Mouse (Mus musculus) liver, embryonic 13.5 days (tissue): ENCODE results near the gene Dnajc7. TPM values are rescaled to one million over a fixed set of nuclear protein-coding genes. Genes with fewer than 3 reads are reported as not detected.
"Not testable (repeated sequence)": the region's sequence is repeated elsewhere in the genome, so short reads cannot be mapped to it uniquely, and the experiment has no call there.

ENCODE experiments used
- ATAC-seq: fragments of 200-750 bp; cut with Nextera tagmentation; 2 replicates; pipeline ENCODE4 v1.8.0; 2017; ENCODE audit warnings: low read depth, mild to moderate bottlenecking, moderate number of reproducible peaks, moderate library complexity
- DNase-seq: peaks from one replicate; pipeline ENCODE4 v3.0.0; 2022
- H3K27ac ChIP-seq: fragments of 300-500 bp; sonication (generic); 2 replicates; pipeline ENCODE4 v1.5.1; 2015; ENCODE audit warnings: moderate library complexity, mild to moderate bottlenecking, inconsistent platforms
- H3K27me3 ChIP-seq: fragments of 300-500 bp; sonication (generic); 2 replicates; pipeline ENCODE4 v1.6.1; 2015; ENCODE audit warnings: mild to moderate bottlenecking, inconsistent platforms
- H3K36me3 ChIP-seq: fragments of 300-500 bp; sonication (generic); 2 replicates; pipeline ENCODE4 v1.6.1; 2015; ENCODE audit warnings: mild to moderate bottlenecking, inconsistent platforms
- H3K4me1 ChIP-seq: fragments of 300-500 bp; sonication (generic); replicated peaks from 2 replicates; pipeline ENCODE4 v1.6.1; 2015; ENCODE audit warnings: inconsistent platforms
- H3K4me2 ChIP-seq: fragments of 300-500 bp; sonication (generic); 2 replicates; pipeline ENCODE4 v1.6.1; 2015; ENCODE audit warnings: inconsistent platforms, mild to moderate bottlenecking, moderate library complexity
- H3K4me3 ChIP-seq: fragments of 300-500 bp; sonication (generic); replicated peaks from 2 replicates; pipeline ENCODE4 v1.5.1; 2015; ENCODE audit warnings: mild to moderate bottlenecking, inconsistent platforms
- H3K9ac ChIP-seq: fragments of 300-500 bp; sonication (generic); 2 replicates; pipeline ENCODE4 v1.6.1; 2015; ENCODE audit warnings: mild to moderate bottlenecking, inconsistent platforms
- H3K9me3 ChIP-seq: fragments of 300-500 bp; sonication (generic); replicated peaks from 2 replicates; pipeline ENCODE4 v1.6.1; 2016; ENCODE audit warnings: inconsistent platforms
- WGBS: fragments of 180-500 bp; shearing (Covaris S2); methylation state at CpG from one replicate; pipeline ENCODE4 v1.1.7; 2015; ENCODE audit not compliant: insufficient replicate concordance; 5-methylcytosine and 5-hydroxymethylcytosine counted together
- polyA plus RNA-seq: library from polyadenylated mRNA; unstranded; fragments of >200 nt; fragmentation: Nextera tagmentation; extraction: Ambion mirVana; gene quantifications from 2 replicates; pipeline ENCODE4 v1.2.1, GENCODE M21; 2015

The Dnajc7 gene
- polyA plus RNA-seq, 1 experiment from 2014 or later, result 70.7 TPM

- Histone ChIP-seq H3K4me3 (no peak overlapping the region), H3K27me3 (no peaks in the 10 kb centered on the region), H3K36me3 (peaks cover 88% of the 10 kb centered on the region), H3K9me3 (no peaks in the 10 kb centered on the region), H3K4me1 (peaks cover 11% of the 10 kb centered on the region), H3K27ac (no peak overlapping the region), H3K9ac (no peak overlapping the region), H3K4me2 (no peak overlapping the region)
- DNase-seq (no peak), ATAC-seq (no peak)
- WGBS, result 84% methylated on average over 4 of the region's 4 CpGs
These were observed 21.9 kb downstream of the Dnajc7 start for GRCm38 (mm10) chr11:100598074-100598473.

GRCm38 (mm10) chr11:100595533-100595932, 24.4 kb downstream of the Dnajc7 start:
- H3K27ac ChIP-seq, result no peak overlapping the region
- H3K36me3 ChIP-seq, result peaks cover 99% of the 10 kb centered on the region
- no peak for DNase-seq
- H3K4me1 ChIP-seq, result no peaks in the 10 kb centered on the region
- no peaks in the 10 kb centered on the region for H3K27me3 ChIP-seq
- no peak overlapping the region for H3K4me3 ChIP-seq
- 86% methylated on average over 4 of the region's 4 CpGs for WGBS
- no peak overlapping the region for H3K9ac ChIP-seq
- ATAC-seq, result no peak
- no peaks in the 10 kb centered on the region for H3K9me3 ChIP-seq
- H3K4me2 ChIP-seq, result no peak overlapping the region

- ATAC-seq (no peak), DNase-seq (no peak)
- no peak overlapping the region for H3K4me3 ChIP-seq
- H3K9ac ChIP-seq, result no peak overlapping the region
- peaks cover 99% of the 10 kb centered on the region for H3K36me3 ChIP-seq
- no peak overlapping the region for H3K27ac ChIP-seq
- H3K4me2 ChIP-seq, result no peak overlapping the region
- no peaks in the 10 kb centered on the region for H3K27me3 ChIP-seq
- no peaks in the 10 kb centered on the region for H3K9me3 ChIP-seq
- 80% methylated on average over 7 of the region's 7 CpGs for WGBS
- no peaks in the 10 kb centered on the region for H3K4me1 ChIP-seq
These were observed 25.4 kb downstream of the Dnajc7 start for GRCm38 (mm10) chr11:100594608-100595007.

- Histone ChIP-seq H3K4me2 (no peak overlapping the region), H3K27me3 (no peaks in the 10 kb centered on the region), H3K4me3 (no peak overlapping the region), H3K9me3 (no peaks in the 10 kb centered on the region), H3K36me3 (peaks cover 99% of the 10 kb centered on the region), H3K27ac (no peak overlapping the region), H3K9ac (no peak overlapping the region), H3K4me1 (no peaks in the 10 kb centered on the region)
- DNase-seq, result no peak
- WGBS, result 88% methylated on average over 11 of the region's 11 CpGs
- no peak for ATAC-seq
These were observed 27.5 kb downstream of the Dnajc7 start for GRCm38 (mm10) chr11:100592346-100593046.

GRCm38 (mm10) chr11:100588462-100588861, 31.5 kb downstream of the Dnajc7 start:
- no peak for DNase-seq
- 85% methylated on average over 2 of the region's 2 CpGs for WGBS
- no peaks in the 10 kb centered on the region for H3K4me1 ChIP-seq
- peaks cover 100% of the 10 kb centered on the region for H3K36me3 ChIP-seq
- H3K9me3 ChIP-seq, result no peaks in the 10 kb centered on the region
- H3K27me3 ChIP-seq, result no peaks in the 10 kb centered on the region
- no peak overlapping the region for H3K27ac ChIP-seq
- ATAC-seq, result no peak
- H3K4me2 ChIP-seq, result no peak overlapping the region
- H3K9ac ChIP-seq, result no peak overlapping the region
- no peak overlapping the region for H3K4me3 ChIP-seq

- Histone ChIP-seq H3K36me3 (peaks cover 100% of the 10 kb centered on the region), H3K4me2 (no peak overlapping the region), H3K4me3 (no peak overlapping the region), H3K9ac (no peak overlapping the region), H3K4me1 (no peaks in the 10 kb centered on the region), H3K27ac (no peak overlapping the region), H3K9me3 (no peaks in the 10 kb centered on the region), H3K27me3 (no peaks in the 10 kb centered on the region)
- WGBS, result 90% methylated on average over 3 of the region's 3 CpGs
- ATAC-seq, result no peak
- no peak for DNase-seq
These were observed 34.8 kb downstream of the Dnajc7 start for GRCm38 (mm10) chr11:100585148-100585547.

GRCm38 (mm10) chr11:100584561-100584961, 35.4 kb downstream of the Dnajc7 start:
- H3K9ac ChIP-seq, result no peak overlapping the region
- ATAC-seq (no peak), DNase-seq (no peak)
- no peak overlapping the region for H3K4me2 ChIP-seq
- WGBS, result 84% methylated on average over 7 of the region's 7 CpGs
- peaks cover 98% of the 10 kb centered on the region for H3K36me3 ChIP-seq
- no peak overlapping the region for H3K27ac ChIP-seq
- no peaks in the 10 kb centered on the region for H3K27me3 ChIP-seq
- no peaks in the 10 kb centered on the region for H3K4me1 ChIP-seq
- H3K9me3 ChIP-seq, result no peaks in the 10 kb centered on the region
- H3K4me3 ChIP-seq, result no peak overlapping the region

- Histone ChIP-seq H3K27me3 (no peaks in the 10 kb centered on the region), H3K4me2 (no peak overlapping the region), H3K4me1 (no peaks in the 10 kb centered on the region), H3K9ac (no peak overlapping the region), H3K4me3 (no peak overlapping the region), H3K9me3 (no peaks in the 10 kb centered on the region), H3K27ac (no peak overlapping the region), H3K36me3 (peaks cover 90% of the 10 kb centered on the region)
- ATAC-seq (no peak), DNase-seq (no peak)
- 87% methylated on average over 2 of the region's 2 CpGs for WGBS
These were observed 37.1 kb downstream of the Dnajc7 start for GRCm38 (mm10) chr11:100582836-100583235.

- not testable (repeated sequence) for H3K9ac ChIP-seq, H3K4me1 ChIP-seq, H3K9me3 ChIP-seq, ATAC-seq, DNase-seq, H3K4me2 ChIP-seq, H3K4me3 ChIP-seq, H3K27ac ChIP-seq, H3K27me3 ChIP-seq
- peaks cover 86% of the 10 kb centered on the region for H3K36me3 ChIP-seq
- WGBS, result 94% methylated on average over 1 of the region's 1 CpGs
These were observed 37.6 kb downstream of the Dnajc7 start for GRCm38 (mm10) chr11:100582413-100582812.

- no peak overlapping the region for H3K4me3 ChIP-seq
- ATAC-seq (no peak), DNase-seq (no peak)
- H3K36me3 ChIP-seq, result peaks cover 79% of the 10 kb centered on the region
- no peaks in the 10 kb centered on the region for H3K4me1 ChIP-seq
- H3K9ac ChIP-seq, result no peak overlapping the region
- 69% methylated on average over 4 of the region's 4 CpGs for WGBS
- H3K27me3 ChIP-seq, result no peaks in the 10 kb centered on the region
- H3K9me3 ChIP-seq, result no peaks in the 10 kb centered on the region
- no peak overlapping the region for H3K4me2 ChIP-seq
- no peak overlapping the region for H3K27ac ChIP-seq
These were observed 38.2 kb downstream of the Dnajc7 start for GRCm38 (mm10) chr11:100581756-100582155.

- no peak overlapping the region for H3K4me2 ChIP-seq
- DNase-seq, result no peak
- no peak overlapping the region for H3K9ac ChIP-seq
- H3K27ac ChIP-seq, result no peak overlapping the region
- no peak for ATAC-seq
- no peaks in the 10 kb centered on the region for H3K27me3 ChIP-seq
- H3K4me1 ChIP-seq, result peaks cover 14% of the 10 kb centered on the region
- no peak overlapping the region for H3K4me3 ChIP-seq
- WGBS, result 80% methylated on average over 13 of the region's 13 CpGs
- H3K9me3 ChIP-seq, result no peaks in the 10 kb centered on the region
- H3K36me3 ChIP-seq, result peaks cover 64% of the 10 kb centered on the region
These were observed 39.7 kb downstream of the Dnajc7 start for GRCm38 (mm10) chr11:100580275-100580674.

GRCm38 (mm10) chr11:100579116-100579799, 40.7 kb downstream of the Dnajc7 start:
- Histone ChIP-seq H3K27ac (no peak overlapping the region), H3K9ac (no peak overlapping the region), H3K36me3 (peaks cover 54% of the 10 kb centered on the region), H3K4me2 (no peak overlapping the region), H3K4me1 (peaks cover 22% of the 10 kb centered on the region), H3K4me3 (no peak overlapping the region), H3K9me3 (no peaks in the 10 kb centered on the region), H3K27me3 (no peaks in the 10 kb centered on the region)
- DNase-seq (no peak), ATAC-seq (no peak)
- WGBS, result 87% methylated on average over 9 of the region's 9 CpGs
